Mouse (Mus musculus): ENCODE measurements at regions not wholly inside any gene's neighbourhood (a gene's known extent, or its start where the extent isn't known, plus 50 kb on each side); places are given as distances from the start of the nearest gene placed in this dataset.

DNA sequence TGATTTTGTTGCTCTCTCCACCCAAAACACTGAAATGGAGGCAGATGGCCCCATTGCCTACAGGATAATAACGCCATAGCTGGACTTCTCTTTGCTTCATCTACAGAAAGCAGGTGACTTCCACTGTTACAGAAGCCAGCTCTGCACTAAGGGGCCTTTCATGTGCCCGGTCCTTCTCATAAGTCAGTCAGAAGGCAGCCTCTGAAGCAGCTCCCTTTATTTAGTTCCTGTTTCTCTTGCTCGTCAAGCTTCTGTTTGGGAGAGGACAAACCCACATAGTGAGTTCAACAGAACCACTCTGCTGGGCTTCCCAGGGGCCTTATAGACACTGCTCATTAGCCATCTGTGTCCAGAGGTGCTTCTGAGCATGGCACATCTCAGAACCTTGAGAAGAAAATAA is 205.1 kb upstream of the Hhip start:
- no peak for DNase-seq (ENCODE audit: low read depth, low spot score)

DNA sequence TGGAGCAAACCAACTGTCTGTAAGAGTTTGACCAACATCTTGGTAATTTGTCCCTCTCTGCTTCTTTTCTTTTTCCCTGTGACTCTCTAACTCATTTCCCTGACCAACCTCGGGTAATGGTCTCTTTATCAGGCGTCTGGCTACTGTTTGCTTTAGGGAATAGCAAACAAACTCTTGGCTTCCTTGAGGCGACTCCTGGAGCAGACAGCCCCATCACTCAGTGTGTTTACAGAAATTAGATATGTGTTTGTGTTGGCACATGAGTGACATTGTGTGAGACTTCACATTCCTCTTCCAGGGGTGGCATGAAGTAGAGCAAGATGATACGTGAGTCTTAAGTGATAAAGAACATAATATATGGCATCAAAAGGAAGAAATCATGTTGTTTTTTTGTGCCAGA is 195.7 kb upstream of the Hhip start:
- no peak for DNase-seq (ENCODE audit: low read depth, low spot score)

DNA sequence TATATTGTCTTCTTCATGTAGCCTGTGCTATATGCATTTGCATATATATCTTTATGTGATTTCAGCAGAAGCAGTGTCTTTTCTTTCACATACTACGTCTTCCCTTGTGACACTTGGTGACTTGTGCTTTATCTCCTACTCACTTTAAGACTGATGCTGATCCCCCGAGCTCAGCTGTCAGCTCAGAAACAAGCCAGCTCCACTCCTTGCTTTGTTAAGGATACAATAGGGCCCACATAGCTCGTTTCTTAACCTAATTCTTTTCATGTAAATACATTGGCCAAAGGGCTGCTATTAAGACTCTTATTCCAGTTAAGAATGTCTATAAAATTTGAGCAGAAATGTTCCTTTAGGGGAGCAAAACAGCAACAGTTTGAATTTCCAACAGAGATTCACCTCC is 193.8 kb upstream of the Hhip start:
- DNase-seq (ENCODE audit: low read depth, low spot score), result no peak

DNA sequence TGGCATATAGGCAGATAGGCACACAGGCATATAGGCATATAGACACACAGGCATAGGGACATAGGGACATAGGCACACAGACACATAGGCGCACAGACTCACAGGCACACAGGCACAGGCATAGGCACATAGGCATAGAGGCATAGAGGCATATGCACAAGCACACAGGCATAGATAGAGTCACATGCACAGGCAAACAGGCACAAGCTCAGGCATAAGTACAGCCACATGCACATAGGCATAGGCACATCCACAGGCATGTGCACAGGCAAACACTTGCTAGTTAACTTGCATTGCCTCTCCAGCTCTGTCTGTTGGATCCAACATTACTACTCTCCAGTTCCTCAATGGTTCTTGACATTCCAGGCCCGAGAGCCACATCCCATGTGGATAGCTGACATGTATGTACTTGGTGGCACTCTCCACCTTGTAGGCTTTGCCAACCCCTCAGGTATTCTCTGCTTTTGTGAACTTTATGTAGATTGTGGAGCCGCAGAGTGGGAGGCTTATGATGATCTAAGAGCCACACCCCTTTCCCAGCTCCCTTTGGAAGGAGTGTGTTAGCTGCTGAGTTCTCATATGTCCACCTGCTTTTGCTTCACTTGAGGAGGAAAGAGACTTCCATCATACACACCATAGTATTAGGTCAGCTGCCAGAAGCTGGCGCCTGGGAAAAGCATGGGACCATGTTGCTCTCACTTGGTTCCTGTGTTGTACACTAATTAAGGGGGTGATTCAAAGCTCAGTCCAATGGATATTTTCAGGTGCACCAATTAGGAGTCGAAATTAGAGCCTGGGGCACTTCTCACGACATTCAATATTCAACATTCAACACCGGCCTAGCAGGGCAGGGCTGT is 192.7 kb upstream of the Hhip start:
- no peak for DNase-seq (ENCODE audit: low read depth, low spot score)

DNA sequence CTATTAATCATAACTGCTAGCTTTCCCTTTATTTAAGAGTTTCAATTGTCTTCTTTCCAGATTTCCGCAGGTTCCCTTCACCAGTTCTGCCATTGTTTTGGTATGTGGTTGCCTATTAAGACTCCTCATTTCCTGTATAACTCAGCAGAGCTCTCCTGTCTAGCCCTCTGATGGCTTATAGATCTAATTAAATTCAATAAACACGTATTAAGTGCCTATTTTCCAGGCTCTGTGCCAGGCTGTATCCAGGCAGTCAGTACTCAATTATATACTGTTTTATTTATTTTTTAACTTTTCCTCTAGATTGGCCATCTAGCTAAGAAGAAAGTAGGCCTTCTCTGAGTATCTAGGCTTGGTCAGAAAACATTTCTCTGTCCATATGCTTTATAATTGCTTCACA is 192.0 kb upstream of the Hhip start:
- no peak for DNase-seq (ENCODE audit: low read depth, low spot score)

DNA sequence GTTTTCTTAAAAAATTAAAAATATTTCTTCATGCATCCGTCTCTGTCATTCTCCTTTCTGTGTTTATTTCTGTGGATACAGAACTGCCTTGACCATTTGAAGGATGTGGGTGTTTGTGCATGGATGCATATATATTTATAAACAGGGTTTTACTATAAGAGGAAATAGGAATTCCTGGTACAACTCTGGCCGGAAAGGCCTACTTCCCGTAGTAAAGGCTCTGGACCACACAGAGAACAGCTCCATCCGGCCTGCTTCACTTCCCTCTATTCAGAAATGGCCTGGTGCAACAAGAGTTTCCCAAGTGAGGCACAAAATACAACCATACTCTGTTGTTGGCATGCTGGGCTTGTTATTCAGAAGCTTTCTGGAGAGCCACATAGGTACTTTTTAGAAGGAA is 182.1 kb upstream of the Hhip start:
- no peak for DNase-seq (ENCODE audit: low read depth, low spot score)

DNA sequence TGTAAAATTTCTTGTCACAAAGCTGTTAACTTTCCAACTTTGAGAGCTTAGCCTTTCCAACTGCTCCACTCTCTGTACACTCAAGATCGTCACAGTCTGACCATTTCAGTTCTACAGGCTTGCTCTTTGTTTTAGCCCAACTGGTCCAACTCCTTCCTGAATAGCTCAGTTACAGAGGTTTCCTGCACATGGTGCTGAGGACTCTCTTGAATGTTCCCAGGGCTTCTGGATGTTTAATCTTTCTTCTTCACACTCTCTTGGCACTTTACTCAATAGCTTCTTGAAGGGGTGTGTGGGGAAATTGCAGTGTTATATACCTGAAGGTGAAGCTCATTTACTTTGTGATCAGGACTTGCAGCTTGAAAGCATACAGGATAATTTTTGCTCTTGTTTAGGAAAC is 152.6 kb upstream of the Hhip start:
- no peak for DNase-seq (ENCODE audit: low read depth, low spot score)

DNA sequence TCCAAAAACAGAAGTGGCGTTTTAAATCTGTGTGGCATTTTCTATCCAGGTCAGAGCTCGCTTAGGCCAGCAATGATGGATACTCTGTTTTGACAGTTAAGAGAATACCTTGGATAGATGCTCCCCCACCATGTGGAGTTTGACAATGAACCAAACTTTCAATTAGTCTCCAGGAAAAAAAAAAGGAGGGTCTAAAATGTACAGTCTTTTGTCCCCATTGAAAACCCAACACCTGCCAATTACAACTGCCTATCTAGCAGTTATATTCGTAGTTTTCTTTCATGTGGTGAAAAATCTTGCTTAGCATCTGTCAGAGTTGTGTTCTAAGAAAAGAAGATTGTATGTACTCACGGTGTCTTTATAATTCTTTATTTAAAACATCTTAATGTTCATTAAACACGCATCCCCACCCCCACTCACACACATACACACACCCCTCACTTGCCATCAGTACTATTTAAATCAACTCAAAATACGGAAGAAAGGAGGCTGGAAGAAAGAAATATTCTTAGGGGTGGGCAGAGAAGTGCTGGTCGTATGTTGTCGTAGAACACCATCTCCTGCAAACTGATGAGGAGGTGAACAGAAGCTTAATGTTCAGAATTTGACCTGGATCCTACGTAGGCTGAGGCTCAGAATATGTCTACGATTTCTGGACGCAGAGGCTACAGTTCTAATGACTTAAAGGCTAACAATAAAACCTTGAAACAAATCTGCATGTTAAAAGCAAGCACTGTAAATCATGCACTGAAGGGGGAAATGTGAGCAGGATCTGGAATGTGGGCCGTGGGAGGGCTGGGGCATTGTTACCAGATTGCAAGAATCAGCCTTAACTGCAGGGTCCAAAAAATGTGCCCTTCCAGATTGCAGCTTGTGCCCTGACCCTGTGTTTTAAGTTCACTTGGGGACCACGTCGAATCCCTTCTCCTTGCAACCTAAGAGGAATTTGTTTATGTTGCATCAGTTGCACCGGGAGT is 147.2 kb upstream of the Hhip start:
- DNase-seq (ENCODE audit: low read depth, low spot score), result no peak

DNA sequence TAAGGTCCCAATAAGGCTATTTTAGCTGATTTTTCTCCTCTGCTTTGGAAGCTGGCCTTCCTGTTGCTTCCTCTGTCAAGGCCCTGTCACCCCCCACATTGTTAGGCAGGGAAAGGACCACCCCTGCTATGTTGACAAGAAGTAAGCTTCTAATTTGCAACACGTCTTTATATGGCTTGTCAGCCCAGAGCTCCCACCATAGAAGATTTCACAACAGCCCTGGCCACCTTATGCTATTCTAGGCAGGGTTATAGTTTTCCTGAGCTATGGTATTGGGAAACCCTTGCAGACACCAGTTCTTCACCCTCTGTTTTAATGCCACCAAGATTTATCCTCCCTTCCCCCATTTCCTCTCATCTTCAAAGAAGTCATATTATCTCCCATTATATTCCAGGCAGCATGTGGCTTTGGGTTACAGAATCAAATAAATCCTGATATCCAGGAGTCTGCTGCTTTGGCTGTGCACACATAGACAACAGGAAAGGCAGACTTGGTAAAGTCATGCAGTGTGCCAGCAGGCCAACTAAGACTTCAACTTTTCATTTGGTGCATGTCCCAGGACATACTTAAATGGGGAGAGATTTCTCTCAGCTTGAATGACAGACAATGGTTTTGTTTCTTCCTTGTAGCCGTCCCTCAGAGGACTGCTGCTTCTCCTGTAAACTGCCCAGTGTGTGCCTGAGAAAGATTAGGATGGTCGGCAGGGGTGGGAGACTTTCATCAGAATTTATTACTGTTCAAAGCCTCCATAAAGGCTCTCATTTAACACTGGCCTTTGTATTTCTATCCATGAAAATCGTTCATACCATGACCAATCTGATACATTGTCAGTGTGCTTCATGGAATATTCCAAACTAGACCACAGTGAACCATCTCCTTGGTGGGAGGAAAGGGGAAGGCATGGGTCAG is 146.2 kb upstream of the Hhip start:
- DNase-seq (ENCODE audit: low read depth, low spot score), result no peak

DNA sequence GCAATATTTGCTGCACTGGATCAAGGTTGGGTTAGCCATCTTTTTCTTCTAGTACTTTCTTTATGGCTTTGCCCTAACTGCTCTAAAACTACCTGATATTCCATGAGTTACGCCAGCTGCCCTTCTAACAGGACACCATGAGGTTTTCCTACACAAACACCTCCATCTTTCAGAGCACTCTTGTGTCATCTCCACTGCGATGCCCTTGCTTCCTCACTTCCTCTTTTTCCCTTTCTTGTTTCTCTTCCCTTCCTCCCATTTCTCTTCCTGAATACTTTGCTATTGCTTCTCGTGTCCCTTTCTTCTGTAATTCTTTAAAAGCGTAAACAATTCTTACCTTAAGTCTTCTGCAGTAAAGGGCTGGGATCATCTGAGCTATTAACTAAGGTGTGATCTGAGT is 139.9 kb upstream of the Hhip start:
- no peak for DNase-seq (ENCODE audit: low read depth, low spot score)

DNA sequence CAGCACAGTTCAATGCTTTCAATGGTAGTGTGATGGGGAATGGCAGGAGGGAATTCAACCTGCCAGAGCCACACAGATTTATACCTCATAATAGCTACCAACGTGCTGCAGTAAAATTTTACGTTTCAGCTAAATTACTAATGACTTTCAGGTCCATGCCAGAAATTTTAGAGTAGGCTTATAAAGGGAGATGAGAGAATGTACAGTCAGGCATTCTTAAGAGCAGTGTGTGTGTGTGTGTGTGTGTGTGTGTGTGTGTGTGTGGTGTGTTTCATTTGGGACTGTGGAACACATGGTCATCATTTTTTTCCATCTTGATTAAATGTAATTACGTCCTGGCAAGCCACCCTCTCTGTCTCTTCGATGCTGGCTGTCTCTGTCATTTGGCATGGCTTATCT is 132.7 kb upstream of the Hhip start:
- DNase-seq (ENCODE audit: low read depth, low spot score), result no peak

DNA sequence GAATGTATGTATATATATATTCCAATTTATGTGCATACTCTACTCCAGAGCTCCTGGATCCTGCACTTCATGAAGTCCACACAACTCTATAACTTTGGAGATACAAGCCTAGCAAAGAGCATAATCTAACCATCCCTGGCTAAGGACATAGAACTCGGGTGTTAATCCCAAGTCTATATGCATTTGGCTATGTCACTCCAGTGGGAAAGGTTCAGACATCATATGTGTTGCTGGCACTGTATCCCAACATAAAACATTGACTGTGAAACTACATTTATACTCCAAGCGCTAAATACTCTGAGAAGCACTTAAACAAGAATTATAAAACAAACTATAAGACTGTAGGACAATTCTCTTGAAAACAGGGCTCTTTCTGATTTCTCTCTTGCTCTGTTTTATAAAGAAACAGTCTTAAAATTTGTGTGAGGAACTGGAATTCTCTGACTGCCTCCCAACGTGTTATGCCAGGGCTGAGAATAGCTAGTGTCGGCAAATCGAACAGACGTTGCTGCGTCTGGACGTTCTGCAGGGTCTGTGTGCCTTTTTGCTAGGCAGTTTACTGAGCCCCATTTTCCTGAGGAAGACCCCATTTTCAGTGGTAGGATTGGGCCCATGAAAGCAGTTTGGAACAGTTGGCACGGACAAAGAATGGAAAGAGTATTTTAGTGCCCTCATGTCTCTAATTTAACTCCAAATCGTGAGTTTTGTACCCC is 132.1 kb upstream of the Hhip start:
- DNase-seq (ENCODE audit: low read depth, low spot score), result no peak

DNA sequence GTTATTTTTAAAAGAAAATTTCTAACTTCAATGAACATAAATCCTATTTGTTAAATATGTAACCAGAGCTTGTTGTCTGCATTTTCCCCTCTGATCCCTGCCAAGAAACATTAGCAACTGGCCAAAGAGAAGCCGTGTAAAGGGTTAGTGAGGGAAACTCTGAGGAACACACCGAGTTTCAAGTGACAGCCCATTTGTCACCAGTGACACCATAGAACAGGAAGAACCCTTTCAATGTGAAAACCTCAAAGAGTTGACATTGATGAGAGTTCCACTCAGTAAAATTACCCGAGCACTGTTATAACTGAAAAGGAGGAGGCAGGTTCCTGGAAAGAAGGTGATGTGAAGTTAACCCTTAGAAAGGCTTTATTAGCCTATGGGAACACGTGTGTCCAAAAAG is 127.5 kb upstream of the Hhip start:
- DNase-seq (ENCODE audit: low read depth, low spot score), result no peak

DNA sequence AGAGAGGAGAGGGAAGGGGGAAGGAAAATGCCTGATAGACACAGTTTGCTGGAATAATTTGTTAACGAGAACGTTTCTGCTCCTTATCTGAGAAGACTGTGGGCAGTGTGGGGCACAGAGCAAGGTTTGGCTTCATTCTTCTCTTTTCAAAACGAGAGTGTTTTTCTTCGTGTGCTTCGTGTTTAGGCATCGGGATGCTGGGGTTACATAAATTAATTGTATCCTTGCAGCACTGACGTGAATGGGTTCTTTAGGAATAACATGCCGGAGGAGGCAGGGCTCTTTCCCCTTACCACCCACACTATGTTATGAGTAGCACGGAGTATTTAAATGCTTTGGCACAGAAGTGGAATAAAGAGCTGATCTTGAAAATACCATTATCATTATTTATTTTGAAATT is 110.9 kb upstream of the Hhip start:
- DNase-seq (ENCODE audit: low read depth, low spot score), result peak; percentile 26

DNA sequence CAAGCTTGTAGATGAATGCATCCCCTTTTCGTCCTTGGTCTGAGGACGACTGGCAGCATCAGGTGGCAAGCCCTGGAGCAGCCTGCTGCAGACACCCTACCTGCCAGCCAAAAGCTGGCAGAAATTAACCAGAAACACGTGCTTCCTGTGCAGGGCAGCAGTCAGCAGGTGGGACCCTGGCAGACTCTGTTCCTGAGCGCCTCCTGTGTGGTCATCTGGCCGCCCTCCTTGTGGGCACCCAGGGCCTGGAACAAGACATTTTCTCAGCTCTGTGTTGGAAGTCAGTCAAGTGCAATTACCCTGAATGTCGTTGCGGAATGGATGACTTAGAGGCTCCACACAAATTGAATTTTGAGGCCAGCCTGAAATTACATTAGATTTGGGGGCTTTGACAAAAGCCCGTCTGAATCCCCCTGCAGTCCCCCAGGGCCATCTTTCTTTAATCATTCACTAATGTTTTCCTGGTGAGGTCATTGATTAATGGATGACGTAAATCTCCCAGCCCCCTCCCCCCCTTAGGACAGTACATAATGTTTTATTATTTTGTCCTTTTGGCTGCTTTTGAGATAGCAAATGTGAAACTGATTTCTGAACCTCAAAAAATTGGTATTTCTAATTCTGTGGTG is 91.8 kb upstream of the Hhip start:
- no peak for DNase-seq (ENCODE audit: low read depth, low spot score)

DNA sequence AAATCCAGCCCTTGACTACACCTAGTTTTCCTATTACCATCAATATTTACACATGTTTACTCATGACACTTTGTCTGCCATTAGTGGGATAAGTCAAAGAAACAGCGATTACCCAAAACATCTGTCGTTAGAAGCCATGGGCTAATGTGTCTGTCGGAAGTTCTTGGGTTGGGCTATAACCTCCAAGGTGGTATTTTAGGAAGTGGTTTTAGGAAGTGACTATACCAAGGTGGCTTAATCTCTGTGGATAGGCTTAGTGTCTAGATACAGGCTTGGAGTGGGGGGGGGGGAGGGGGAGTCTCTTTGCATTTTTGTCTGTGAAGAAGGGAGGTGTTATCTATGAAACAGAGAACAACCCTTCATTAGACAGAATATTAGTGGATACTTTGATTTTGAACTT is 90.1 kb upstream of the Hhip start:
- no peak for DNase-seq (ENCODE audit: low read depth, low spot score)

DNA sequence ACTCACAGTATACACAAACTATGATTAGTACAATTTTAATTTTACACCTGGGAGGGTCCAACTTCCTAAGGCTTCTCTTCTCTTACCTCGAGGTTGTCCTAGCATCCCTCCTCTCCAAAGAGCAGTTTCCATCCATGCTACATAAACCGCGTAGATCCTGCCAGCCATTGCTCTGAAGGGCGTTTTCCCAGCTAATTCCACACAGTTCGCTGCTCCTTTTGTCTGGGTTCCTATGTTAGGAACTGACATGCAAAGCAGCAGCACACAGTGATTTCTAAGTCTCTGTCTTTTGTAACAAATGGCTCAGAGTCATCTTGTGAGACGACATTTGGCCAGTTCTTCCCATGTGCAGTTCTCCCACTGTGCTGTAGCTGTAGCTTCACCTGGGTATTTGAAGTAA is 80.7 kb upstream of the Hhip start:
- DNase-seq (ENCODE audit: low read depth, low spot score), result no peak

DNA sequence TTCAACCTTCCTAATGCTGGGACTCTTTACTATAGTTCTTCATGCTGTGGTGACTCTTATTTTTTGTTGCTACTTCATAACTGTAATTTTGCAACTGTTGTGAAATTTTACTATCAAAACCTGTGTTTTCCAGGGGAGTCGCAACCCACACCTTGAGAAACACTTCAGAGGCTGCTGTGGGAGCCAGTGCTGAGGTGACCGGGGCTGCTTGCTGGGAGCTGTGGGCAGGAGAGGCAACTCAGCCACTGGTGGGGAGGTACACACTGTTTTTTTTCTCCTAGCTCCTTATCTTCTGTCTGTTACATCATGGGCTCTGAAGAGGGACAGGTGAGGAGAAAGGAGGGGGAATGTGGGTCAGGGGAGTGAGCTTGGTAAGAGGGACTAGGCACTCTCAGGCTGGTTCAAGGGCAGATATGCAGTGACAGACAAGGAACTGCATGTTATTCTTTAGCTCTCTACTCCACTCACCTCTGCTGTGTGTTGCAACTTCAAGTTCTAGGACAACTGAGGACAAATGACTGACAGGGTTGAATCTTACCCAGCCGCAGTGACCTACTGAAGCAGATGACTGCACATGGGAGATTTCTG is 62.7 kb upstream of the Hhip start:
- DNase-seq (ENCODE audit: low read depth, low spot score), result no peak

DNA sequence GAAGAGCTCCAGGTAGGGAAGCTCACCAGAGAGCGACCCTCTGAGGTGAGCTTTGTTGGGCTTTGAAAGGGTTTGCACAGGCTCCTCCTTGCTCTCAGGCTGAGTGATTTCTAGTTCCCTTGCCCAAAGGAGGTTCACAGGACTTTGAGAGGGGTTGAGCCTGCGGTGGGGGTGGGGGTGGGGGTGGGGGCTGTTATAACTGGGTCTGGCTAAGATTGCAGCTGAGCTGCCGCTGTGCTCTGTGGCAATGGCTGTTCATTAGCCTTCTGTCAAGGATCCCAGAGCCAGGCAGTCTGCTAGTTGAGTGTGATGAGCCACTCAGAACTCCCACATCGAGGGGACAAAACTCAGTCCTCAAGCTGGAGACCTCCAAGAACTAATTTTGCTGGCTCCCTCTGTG is 59.5 kb upstream of the Hhip start:
- no peak for DNase-seq (ENCODE audit: low read depth, low spot score)
